Mouse (Mus musculus): ENCODE measurements at regions not wholly inside any gene's neighbourhood (a gene's known extent, or its start where the extent isn't known, plus 50 kb on each side); places are given as distances from the start of the nearest gene placed in this dataset.

DNA sequence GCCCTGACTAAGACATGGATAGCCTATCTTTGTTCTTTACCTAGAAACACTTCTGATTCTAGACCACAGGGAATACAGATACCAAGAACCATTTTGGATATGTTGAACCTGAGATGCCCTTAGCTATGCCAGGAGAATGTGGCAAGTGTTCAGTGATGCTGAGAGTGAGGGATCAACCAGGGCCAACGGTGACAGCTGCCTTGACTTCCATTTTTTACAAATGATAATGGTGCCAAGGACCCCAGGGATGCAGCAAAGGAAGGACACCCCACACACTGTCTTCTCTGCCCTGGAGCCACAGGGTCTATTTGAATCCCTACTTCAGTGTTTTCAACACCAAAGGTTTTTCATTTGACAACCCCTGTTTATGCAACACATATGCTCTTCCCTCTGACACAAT is 174.4 kb downstream of the Gsdmc2 start:
- no peak for DNase-seq (ENCODE audit: low spot score in 2 of 2)

- DNase-seq (ENCODE audit: low spot score in 2 of 2): no peak
Measured at GRCm38 (mm10) chr15:63667536-63667935, 177.4 kb downstream of the Gsdmc2 start.

GRCm38 (mm10) chr15:63665517-63665916 is 179.5 kb downstream of the Gsdmc2 start:
- DNase-seq (ENCODE audit: low spot score in 2 of 2): no peak

DNA sequence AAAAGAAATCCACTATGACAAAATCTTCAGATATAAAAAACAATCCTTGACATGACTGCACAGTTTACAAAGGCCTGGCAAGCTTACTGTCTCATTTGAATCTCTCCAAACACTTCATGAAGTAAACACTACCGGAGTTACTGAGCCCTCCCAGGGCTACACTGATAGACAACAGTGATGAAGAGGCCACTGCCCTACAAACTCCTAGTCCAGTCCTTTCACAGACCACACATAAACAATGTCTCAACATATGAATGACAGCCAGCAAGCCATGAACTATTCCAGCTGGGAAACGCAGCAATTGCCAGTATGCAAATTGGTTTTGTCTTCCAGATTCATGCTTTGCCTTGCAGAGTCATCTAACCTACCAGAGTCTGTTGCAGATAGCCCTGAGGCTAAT is 180.1 kb downstream of the Gsdmc2 start:
- DNase-seq (ENCODE audit: low spot score in 2 of 2): no peak

DNA sequence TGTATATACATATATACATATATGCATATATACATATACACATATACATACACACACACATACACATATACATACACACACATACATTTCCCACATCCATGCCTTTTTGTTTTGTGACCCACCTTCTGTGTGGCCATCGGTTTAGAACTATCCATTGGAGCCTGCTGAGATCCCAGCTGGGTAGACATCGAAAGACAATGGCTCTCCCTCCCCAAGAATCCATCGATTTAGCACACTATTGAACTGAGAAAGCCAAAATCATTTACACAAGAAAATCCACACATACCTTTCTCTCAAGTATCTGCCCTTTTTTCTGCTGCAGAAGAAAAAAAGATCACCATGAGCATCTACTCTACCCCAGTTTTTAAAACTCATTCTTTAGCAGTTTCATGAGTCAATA is 182.8 kb downstream of the Gsdmc2 start:
- DNase-seq (ENCODE audit: low spot score in 2 of 2): no peak

GRCm38 (mm10) chr15:63658031-63658521 is 186.9 kb downstream of the Gsdmc2 start:
- DNase-seq (ENCODE audit: low spot score in 2 of 2): no peak

DNA sequence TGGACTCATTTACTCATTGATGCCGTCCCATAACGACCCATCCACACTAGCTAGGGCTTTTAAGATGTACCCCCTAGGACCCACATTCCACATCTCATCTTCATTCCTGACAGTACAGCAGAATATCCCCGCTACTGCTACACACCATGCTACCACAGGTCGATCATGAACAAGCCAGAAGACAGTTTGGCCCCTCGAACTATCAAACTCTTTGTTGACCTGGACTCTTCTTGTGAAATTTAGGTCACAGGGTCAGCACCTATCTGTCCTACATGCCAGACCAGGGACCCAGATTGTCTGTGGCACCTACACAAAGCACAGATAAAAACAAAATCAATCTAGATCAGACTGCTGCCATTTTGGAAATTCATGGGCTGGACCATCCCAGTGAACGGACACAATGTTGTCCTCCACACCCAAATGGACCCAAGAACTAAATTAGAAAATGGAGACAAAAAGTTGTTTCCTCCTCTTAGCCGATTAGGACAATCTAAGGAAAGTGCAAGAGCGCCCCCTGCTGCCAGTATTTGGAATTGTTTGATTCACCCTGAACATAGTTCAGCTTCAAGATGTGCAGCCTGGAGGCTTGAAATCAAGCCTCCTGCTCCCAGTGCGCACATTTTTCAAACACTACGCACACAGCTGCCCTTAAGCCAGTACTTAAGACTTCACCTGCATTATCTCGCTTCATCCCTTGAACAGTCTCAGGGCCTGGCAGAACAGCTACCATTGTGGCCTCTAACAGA is 192.6 kb downstream of the Gsdmc2 start:
- peak; percentile 44 to 82 for DNase-seq (ENCODE audit: low spot score in 2 of 2)

DNA sequence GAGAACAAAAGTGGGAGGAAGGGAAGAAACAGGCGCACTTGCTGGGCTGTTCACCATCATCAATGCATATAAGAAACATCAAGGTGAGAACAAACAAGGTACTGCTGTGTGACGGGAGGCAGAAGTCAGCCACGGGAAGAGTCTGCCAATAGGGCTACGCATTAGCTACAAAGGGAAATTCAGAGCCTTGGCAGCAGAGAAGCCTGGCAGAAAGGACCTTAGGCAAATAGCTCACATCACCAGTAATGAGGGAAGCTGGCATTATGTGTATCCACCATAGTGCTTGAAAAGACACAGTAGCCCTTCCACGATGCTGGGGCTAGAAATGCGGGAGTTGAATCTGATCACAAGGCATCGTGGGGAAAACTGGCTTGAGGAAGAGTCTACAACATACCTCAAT is 193.9 kb downstream of the Gsdmc2 start:
- DNase-seq (ENCODE audit: low spot score in 2 of 2): no peak

- no peak for DNase-seq (ENCODE audit: low spot score in 2 of 2)
Measured at GRCm38 (mm10) chr15:63648142-63648989, 196.6 kb downstream of the Gsdmc2 start.

DNA sequence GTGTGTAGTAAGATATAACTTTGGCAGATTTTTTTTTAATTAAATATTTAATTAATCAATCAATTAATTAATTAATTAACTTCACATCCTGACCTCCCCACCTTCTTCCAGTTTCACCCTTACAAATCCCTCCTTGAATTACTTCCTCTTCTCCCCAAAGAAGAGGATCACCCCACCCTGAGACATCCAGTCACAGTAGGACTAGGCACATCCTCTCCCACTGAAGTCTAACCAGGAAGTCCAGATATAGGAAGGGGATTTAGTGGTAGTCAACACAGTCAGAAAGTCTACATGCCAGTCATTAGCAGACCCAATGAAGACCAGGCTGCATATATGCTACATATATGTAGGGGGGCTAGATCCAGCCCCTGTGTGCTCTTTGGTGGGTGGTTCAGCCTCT is 220.2 kb downstream of the Gsdmc2 start:
- no peak for DNase-seq (ENCODE audit: low spot score in 2 of 2)

DNA sequence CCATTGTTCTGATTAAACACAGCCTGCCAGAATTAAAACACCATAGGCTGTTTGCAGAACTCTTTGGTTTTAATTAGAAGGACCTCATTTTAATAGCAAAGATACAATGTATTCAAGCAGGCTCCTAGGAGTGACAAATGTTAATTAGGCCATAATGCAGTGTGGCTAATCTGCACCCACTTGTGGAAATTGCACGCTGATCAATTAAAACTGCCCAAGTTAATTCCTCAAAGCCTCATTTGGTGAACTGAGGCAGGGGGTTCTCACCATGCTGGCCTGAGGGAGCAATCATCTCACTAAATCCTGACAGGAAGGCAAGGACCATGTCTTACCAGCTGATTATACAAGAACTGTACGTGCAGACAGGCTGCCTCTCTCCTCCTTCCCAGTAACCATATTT is 220.7 kb downstream of the Gsdmc2 start:
- no peak for DNase-seq (ENCODE audit: low spot score in 2 of 2)

DNA sequence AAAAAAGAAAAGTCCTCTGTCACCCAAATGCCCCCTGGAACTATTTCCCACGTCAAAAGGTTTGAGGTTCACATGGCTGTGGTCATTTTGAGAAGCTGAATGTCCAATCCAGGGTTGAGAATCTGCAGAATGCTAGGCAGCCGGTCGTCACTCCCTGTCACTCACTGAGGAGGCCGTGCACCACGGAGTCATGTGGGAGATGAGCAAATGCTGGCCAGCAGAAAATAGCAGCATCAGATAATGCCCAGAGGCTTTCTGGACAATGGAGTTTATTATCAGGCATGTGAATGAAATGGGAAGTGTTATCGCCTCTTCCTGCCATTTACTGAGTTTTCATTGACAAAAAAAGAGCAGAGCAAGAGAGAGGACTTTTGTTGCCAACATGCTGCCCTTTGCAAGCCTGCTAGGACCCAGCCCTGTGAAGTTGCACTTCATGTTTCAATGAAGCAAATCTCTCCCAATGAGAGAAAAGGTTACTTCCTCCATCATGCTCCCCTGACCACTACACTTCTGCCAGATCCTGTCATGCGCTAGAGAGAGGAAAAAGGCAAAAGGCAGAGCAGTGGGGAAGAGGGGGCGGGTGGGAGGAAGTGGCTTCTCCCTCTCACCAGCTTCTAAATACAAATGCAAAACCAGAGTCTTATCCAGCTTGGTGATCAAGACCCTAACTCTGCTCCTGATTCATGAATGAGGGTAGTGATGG is 228.3 kb downstream of the Gsdmc2 start:
- no peak for DNase-seq (ENCODE audit: low spot score in 2 of 2)

GRCm38 (mm10) chr15:63614191-63614590 is 230.8 kb downstream of the Gsdmc2 start:
- no peak for DNase-seq (ENCODE audit: low spot score in 2 of 2)

GRCm38 (mm10) chr15:63613120-63613519 is 231.9 kb downstream of the Gsdmc2 start:
- no peak for DNase-seq (ENCODE audit: low spot score in 2 of 2)

DNA sequence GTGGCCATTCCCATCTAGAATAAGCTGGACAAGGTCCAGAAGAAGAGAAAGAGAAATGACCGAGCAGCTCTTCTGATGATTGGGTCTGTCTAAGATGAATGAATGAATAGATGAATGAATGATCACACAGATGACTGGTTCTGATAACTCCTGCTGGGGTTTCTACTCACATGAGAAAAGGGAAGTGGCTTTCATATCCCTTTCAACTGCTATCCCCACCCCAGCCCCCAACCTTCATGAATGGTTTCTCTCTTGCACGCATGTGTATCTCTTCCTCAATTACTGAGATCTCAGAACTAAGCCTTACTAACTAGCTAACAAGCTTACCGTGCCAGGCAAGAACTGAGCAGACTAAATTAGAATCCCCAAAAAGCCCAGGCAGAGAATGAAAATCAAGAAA is 233.8 kb downstream of the Gsdmc2 start:
- no peak for DNase-seq (ENCODE audit: low spot score in 2 of 2)

DNA sequence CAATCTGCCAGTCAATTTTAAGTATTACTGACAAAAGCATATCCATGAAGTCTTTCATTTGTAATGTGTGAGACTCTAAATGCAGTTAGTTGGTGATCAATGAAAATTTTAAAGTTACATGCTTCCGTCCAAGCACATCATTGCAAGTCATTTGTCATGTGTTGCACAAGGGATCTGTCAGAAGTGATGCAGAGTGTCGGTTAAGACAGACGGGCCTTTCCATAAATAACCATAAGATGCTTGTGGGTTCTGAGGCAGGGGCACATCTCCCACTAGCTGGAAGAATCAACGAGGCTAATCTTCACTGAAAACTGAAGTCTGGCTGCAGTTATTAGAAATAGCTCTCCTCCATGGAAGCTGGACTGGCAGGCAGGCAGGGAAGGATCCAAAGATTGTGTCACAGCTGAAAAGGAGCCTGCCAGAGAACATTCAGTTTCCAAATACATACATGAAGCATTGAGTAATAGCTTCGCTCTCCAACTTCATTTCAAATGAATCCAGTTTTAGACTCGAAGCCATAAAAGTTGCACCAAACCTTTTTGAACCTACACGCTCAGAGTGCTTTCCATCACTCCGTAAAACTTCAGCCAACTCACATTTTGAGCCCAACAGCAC is 241.8 kb downstream of the Gsdmc2 start:
- DNase-seq (ENCODE audit: low spot score in 2 of 2): no peak

DNA sequence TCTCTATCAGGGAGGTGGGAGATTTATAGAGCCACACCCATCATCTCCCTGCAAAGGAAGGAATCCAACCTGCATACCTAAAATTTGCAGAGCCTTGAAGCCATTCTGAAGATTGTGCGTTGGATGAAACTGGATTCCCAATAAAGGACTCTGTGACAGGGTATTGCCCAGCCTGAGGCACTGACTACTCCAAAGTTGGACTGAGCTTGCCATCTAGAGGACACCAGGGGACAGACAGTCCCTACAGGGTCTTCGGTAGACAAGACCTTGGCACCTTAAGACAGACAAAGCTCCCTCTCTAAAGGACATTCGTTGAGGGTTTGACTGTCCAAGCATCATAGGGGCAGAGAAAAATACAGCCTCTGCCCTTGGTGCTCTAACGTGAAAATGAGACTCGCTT is 243.4 kb downstream of the Gsdmc2 start:
- DNase-seq (ENCODE audit: low spot score in 2 of 2): peak; percentile 11 to 29

GRCm38 (mm10) chr15:63592758-63593463 is 252.1 kb downstream of the Gsdmc2 start:
- DNase-seq (ENCODE audit: low spot score in 2 of 2): no peak

- DNase-seq (ENCODE audit: low spot score in 2 of 2): no peak
Measured at GRCm38 (mm10) chr15:63559293-63559692, 285.7 kb downstream of the Gsdmc2 start.

- no peak for DNase-seq (ENCODE audit: low spot score in 2 of 2)
Measured at GRCm38 (mm10) chr15:63558691-63559090, 286.3 kb downstream of the Gsdmc2 start.

DNA sequence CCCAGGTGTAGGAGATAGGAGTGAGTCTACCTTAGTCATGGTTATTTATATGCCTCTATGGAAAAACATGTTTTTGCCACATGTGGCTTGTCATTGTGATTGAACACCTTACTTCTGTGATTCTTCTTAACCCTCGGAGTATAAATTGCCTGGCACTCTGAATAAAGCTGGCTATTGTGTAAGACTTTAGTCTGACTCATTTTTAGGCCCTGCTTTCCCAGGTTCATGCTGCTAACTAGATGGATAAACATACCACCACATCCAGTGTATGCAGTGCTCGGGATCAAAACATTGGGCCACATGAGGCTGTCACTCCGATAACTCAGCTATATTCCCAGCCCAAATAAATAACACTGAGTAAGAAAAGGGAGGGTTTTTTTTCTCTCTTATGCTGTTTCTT is 287.2 kb downstream of the Gsdmc2 start:
- DNase-seq (ENCODE audit: low spot score in 2 of 2): no peak

Measured in frontal cortex, postnatal 10 days (tissue).